Mouse (Mus musculus) small intestine, adult 2 months (tissue): ENCODE measurements around the gene Cttnbp2.

Experiments used
- CTCF ChIP-seq: fragments of 200-500 bp; IDR thresholded peaks from 2 replicates; pipeline ENCODE4 v1.5.1; 2012; ENCODE audit warnings: low read depth, mild to moderate bottlenecking, control low read depth, inconsistent platforms, low read length, moderate library complexity, mixed read lengths; ENCODE audit not compliant: insufficient replicate concordance, insufficient read length; ENCODE audit errors: extremely low read depth
- POLR2A ChIP-seq: fragments of 200-500 bp; IDR thresholded peaks from 2 replicates; pipeline ENCODE4 v1.6.1; 2012; ENCODE audit warnings: low read depth, mild to moderate bottlenecking, control low read depth, inconsistent platforms, low read length, moderate library complexity

DNA sequence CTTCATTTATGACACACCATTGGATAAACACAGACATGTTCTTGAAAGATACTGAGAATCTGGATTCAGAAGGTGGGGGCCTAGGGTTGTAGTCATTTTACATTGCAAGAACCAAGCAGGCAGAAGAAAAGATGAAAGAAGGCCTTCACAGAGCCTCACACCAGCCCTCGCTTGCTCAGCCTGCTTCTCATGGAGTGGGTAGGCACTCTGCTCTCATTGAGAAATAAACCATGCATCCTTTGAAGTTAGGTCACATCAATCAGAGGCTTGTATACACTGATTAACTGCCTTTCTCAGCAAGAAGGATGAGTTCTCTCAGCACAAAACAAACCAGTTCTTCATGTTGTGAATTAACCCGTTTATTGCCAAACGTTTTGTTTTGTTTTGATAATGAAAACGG is 25.8 kb upstream of the Cttnbp2 start:
- TF ChIP-seq POLR2A (no peak), CTCF (no peak)
